Mouse (Mus musculus): ENCODE results near the gene Treh. TPM values are rescaled to one million over a fixed set of nuclear protein-coding genes. Genes with fewer than 3 reads are reported as not detected.

Gene Treh
- not detected for total RNA-seq (2023)

DNA sequence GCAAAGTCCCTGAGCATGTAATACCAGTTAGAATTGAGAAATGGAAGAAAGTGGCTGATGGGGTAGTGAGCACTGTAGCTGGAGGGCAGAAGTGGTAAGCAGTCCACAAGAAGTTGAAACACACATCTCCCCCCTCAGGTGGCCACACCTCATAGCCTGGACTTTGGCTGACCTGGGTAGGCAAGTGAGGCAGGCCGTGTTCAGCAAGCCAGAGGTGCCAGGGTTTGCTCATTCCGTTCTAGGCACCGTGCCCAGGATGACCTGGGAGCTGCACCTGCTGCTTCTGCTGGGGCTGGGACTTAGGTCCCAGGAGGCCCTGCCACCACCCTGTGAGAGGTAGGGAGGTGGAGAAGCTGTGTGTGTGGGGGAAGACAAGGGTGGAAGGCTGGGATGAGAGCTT, at the start of gene Treh:
Gene Treh, plus strand, starts transcription at position 229 of the 400 bp plus-strand sequence.

DNA sequence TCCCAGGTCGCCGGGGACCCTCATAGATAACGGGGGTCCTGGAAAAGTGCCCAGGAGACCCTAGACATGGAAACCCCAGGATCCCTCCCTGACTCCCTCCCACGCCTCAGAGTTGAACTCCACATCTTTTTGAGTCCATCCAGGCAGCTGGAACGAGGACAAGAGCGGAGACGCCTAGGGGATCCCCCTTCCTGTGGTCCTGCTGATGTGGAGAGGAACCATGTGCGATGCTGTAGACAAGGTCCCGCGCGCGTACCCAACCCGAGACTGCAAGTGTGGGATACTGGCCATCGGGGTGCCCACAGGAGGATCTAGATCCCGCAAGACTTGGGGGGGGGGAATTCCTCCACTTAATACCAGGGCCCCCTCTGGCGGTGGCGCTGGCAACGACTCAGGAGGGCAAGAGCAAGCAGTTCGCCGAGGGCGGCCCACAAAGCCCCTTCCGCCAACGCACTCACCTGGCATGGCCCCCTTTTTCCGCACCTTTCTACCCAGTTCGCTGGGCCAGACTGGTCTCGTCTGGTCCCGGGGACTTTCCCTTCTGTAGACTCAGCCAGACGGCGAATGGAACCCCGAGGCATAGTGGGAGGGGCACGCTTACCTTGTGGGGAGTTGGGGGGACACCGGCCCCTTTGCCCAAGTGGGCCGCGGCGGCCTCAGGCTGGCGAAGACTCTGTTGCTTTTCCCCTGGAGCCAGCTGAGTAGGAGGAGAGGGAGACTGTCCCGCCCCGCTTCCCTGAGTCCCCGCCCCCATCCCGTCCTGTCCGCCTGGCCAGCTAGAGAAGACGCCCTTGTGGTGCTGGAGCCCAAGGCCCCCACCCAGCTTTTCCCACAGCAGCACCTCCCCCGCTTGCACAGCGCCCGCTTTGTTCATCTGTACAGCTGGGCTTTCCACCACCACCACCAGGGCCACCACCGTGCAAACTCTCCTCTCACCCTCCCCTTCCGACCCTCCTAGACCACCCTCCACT, 61.8 kb downstream of the Treh start, which contains the start of gene Phldb1:
Gene Phldb1, minus strand, starts transcription at position 675 of the 971 bp plus-strand sequence.

Other genes starting within 250 kb of the Treh start
- not detected for gene Foxr1, start 232.1 kb upstream of the Treh start, total RNA-seq (2023)
- not detected for gene Upk2, start 218.3 kb upstream of the Treh start, total RNA-seq (2023)
- 159 TPM for gene Bcl9l, start 190.4 kb upstream of the Treh start, total RNA-seq (2023)
- 26.2 TPM for gene Cxcr5, start 111.4 kb upstream of the Treh start, total RNA-seq (2023)
- 258 TPM for gene Ddx6, start 68.3 kb upstream of the Treh start, total RNA-seq (2023)
- gene Phldb1, start 62.0 kb downstream of the Treh start, total RNA-seq (2023): 1.8 TPM
- 145 TPM for gene Arcn1, start 94.6 kb downstream of the Treh start, total RNA-seq (2023)
- 61.6 TPM for gene Ift46, start 94.7 kb downstream of the Treh start, total RNA-seq (2023)
- 1.6 TPM for gene Tmem25, start 126.1 kb downstream of the Treh start, total RNA-seq (2023)
- gene Ttc36, start 129.8 kb downstream of the Treh start, total RNA-seq (2023): 2.9 TPM
- 152 TPM for gene Kmt2a, start 208.1 kb downstream of the Treh start, total RNA-seq (2023)
- 136 TPM for gene Atp5l, start 247.5 kb downstream of the Treh start, total RNA-seq (2023)